Mouse (Mus musculus) heart, embryonic 10.5 days (tissue): ENCODE measurements around the gene 1700037H04Rik. TPM values are rescaled to one million over a fixed set of nuclear protein-coding genes. Genes with fewer than 3 reads are reported as not detected.

Experiments
- DNase-seq: peaks from one replicate; pipeline ENCODE4 v3.0.0-alpha.2; 2017; ENCODE audit warnings: low spot score
- H3K27ac ChIP-seq: fragments of 300-500 bp; sonication (generic); 2 replicates; pipeline ENCODE4 v1.5.1; 2016; ENCODE audit warnings: mild to moderate bottlenecking
- H3K27me3 ChIP-seq: fragments of 300-500 bp; sonication (generic); 2 replicates; pipeline ENCODE4 v1.6.1; 2016; ENCODE audit warnings: mild to moderate bottlenecking; ENCODE audit not compliant: poor library complexity, insufficient read depth, severe bottlenecking
- H3K36me3 ChIP-seq: fragments of 300-500 bp; sonication (generic); 2 replicates; pipeline ENCODE4 v1.6.1; 2016; ENCODE audit warnings: mild to moderate bottlenecking, moderate library complexity
- H3K4me1 ChIP-seq: fragments of 300-500 bp; sonication (generic); 2 replicates; pipeline ENCODE4 v1.6.1; 2016; ENCODE audit warnings: mild to moderate bottlenecking
- H3K4me3 ChIP-seq: fragments of 300-500 bp; sonication (generic); 2 replicates; pipeline ENCODE4 v1.5.1; 2016; ENCODE audit warnings: mild to moderate bottlenecking, moderate library complexity
- H3K9me3 ChIP-seq: fragments of 300-500 bp; sonication (generic); 2 replicates; pipeline ENCODE4 v1.6.1; 2016; ENCODE audit warnings: mild to moderate bottlenecking, moderate library complexity
- WGBS: fragments of 180-500 bp; shearing (Covaris S2); methylation state at CpG from one replicate; pipeline ENCODE4 v1.1.7; 2016; 5-methylcytosine and 5-hydroxymethylcytosine counted together
- polyA plus RNA-seq: library from polyadenylated mRNA; unstranded; fragments of >200 nt; fragmentation: Nextera tagmentation; extraction: Ambion mirVana; gene quantifications from 2 replicates; pipeline ENCODE4 v1.2.1, GENCODE M21; 2016

1700037H04Rik gene
- polyA plus RNA-seq, 1 experiment from 2014 or later, result 82.6 TPM

DNA sequence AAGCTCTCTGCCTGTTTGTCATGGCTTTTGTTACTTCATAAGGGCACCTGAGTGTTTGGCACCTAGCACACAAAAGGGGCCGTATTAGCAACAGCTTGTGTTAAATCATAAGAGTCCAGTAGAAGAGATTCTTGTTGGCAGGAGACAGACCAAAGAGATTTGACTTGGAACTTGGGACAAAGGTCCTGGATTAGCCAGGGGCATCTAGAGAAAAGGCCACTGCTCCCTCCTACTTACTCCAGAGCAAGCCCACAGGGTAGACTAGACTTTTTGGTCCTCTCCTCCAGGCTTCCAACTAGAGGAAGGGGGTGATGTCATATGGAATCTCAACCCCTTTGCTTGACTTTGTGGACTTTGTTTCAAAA, 16.0 kb upstream of the 1700037H04Rik start:
- peaks cover 14% of the 10 kb centered on the region for H3K36me3 ChIP-seq
- DNase-seq, result no peak
- H3K9me3 ChIP-seq, result no peaks in the 10 kb centered on the region
- no peak overlapping the region for H3K4me3 ChIP-seq
- peaks cover 33% of the 10 kb centered on the region for H3K27me3 ChIP-seq
- no peak overlapping the region for H3K27ac ChIP-seq
- H3K4me1 ChIP-seq, result peaks cover 51% of the 10 kb centered on the region
- 97% methylated on average over 1 of the region's 1 CpGs for WGBS

- H3K9me3 ChIP-seq, result no peaks in the 10 kb centered on the region
- H3K27me3 ChIP-seq, result peaks cover 39% of the 10 kb centered on the region
- no peak overlapping the region for H3K27ac ChIP-seq
- WGBS, result 72% methylated on average over 3 of the region's 3 CpGs
- peaks cover 14% of the 10 kb centered on the region for H3K36me3 ChIP-seq
- H3K4me1 ChIP-seq, result peaks cover 51% of the 10 kb centered on the region
- DNase-seq, result no peak
- no peak overlapping the region for H3K4me3 ChIP-seq
Measured at GRCm38 (mm10) chr2:131175286-131175944, 15.5 kb upstream of the 1700037H04Rik start.

- H3K4me3 ChIP-seq, result peak overlapping the region; percentile 59
- peak; percentile 88 for DNase-seq
- peaks cover 14% of the 10 kb centered on the region for H3K36me3 ChIP-seq
- H3K27ac ChIP-seq, result no peak overlapping the region
- H3K9me3 ChIP-seq, result no peaks in the 10 kb centered on the region
- peaks cover 51% of the 10 kb centered on the region for H3K4me1 ChIP-seq
- peaks cover 46% of the 10 kb centered on the region for H3K27me3 ChIP-seq
- 5% methylated on average over 11 of the region's 11 CpGs for whole genome bisulfite sequencing
Measured at GRCm38 (mm10) chr2:131174700-131175099, 14.8 kb upstream of the 1700037H04Rik start.

DNA sequence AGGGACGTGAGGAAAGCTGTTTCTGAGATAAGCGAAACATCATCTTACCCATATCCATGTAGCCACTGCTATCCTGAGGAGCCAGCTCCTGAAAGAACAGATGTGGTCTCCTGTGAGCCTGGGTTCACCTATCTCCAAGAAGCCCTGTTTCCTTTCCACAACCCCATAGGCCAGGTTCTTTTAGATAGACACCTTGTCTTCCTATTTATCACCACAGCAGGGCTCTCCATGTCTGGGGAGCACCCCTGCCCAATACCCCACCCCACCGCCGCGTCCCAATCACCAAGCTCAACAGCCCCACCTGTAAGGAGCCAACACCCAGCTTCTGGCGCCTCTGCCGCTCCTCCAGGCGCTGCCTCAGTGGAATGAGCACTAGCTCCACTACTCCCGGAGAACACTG, 12.4 kb upstream of the 1700037H04Rik start:
- H3K36me3 ChIP-seq, result peaks cover 5% of the 10 kb centered on the region
- peaks cover 57% of the 10 kb centered on the region for H3K27me3 ChIP-seq
- no peaks in the 10 kb centered on the region for H3K9me3 ChIP-seq
- H3K4me3 ChIP-seq, result no peak overlapping the region
- H3K4me1 ChIP-seq, result peaks cover 30% of the 10 kb centered on the region
- no peak overlapping the region for H3K27ac ChIP-seq
- DNase-seq, result no peak
- WGBS, result 25% methylated on average over 9 of the region's 9 CpGs

DNA sequence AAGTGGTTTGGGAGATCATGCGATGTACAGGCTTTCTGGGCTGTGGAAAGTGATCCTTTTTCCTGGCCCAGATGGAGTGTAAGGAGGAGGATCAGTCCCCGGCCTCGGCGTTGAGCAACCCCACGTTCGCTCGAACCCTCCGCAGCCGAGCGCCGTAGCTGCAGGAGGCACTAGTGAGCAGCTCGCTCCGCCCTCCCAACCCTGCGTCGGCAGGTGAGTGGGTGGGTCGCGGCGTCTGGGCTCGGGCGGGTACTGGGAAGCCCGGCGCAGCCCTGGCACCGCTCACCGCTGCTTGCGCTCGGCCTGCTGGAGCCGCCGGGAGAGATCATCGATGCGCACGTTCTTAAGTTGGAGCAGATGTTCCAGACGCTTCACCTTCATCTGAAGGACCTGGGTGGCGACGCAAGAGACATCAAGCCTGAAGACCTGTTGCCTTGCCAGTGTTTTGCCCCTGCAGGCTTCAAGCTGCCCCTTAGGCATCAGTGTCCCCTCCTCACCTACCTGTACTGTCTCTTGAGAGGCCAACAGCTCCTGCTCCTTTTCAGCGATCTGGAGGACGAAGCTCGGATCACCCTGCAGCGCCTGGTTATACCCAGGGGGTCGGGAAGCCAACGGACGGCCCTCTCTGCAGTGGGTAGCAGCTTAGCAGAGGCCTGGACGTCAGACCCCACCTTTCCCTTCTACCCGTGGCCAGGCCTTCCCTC, 11.7 kb upstream of the 1700037H04Rik start:
- Histone ChIP-seq H3K9me3 (no peaks in the 10 kb centered on the region), H3K4me3 (peak overlapping the region; percentile 55), H3K4me1 (peaks cover 22% of the 10 kb centered on the region), H3K27ac (no peak overlapping the region), H3K27me3 (peaks cover 57% of the 10 kb centered on the region), H3K36me3 (no peaks in the 10 kb centered on the region)
- no peak for DNase-seq
- WGBS, result 3% methylated on average over 43 of the region's 43 CpGs

DNA sequence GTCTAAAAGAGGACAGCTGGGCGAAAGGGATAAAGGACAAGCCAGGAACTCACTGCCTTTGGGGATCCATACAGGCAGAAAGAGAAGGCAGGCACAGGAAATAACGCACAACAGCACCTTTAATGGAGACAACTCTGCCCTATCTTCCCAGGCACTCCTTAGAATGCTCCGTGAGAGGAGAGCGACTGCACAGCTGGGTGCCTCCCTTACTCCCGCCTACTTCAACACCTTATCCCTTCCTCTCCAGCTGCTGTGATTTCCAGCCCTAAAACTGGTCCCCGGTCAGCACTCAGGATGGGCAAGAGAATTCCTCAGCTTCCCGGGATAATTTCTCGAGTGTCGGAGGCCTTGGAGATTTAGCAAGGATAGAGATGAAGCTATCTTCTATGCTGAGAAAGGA, 11.1 kb upstream of the 1700037H04Rik start:
- 9% methylated on average over 9 of the region's 9 CpGs for WGBS
- Histone ChIP-seq H3K27me3 (peaks cover 57% of the 10 kb centered on the region), H3K27ac (no peak overlapping the region)

DNA sequence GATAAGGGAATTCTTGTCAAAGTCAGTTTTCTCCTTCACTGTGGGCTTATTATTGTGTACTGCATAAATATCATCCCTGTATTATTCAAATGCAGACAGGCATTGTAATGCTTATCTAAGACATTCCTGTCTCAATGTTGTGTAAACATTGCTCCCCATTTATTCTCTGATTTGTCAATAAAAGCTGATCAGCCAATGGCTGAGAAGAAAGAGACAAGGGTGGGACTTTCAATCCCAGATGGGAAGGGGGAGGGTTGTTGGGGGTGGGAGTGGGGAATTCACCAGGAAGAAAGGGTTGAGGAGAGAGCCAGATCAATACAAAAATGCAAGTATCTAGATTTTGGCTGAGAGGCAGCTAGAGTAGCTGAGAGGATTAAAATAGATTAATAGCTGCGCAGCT, 9.0 kb upstream of the 1700037H04Rik start:
- Histone ChIP-seq H3K9me3 (no peaks in the 10 kb centered on the region), H3K4me1 (peaks cover 11% of the 10 kb centered on the region), H3K27me3 (peaks cover 54% of the 10 kb centered on the region), H3K27ac (no peak overlapping the region), H3K36me3 (no peaks in the 10 kb centered on the region), H3K4me3 (no peak overlapping the region)
- WGBS, result 70% methylated on average over 1 of the region's 1 CpGs
- no peak for DNase-seq

More for the DNA sequence above, 11.1 kb upstream of the 1700037H04Rik start:
- H3K9me3 ChIP-seq, result no peaks in the 10 kb centered on the region
- H3K4me1 ChIP-seq, result peaks cover 19% of the 10 kb centered on the region
- peak overlapping the region; percentile 55 for H3K4me3 ChIP-seq
- no peak for DNase-seq
- no peaks in the 10 kb centered on the region for H3K36me3 ChIP-seq

- Histone ChIP-seq H3K36me3 (no peaks in the 10 kb centered on the region), H3K4me1 (peaks cover 11% of the 10 kb centered on the region), H3K27ac (no peak overlapping the region), H3K4me3 (no peak overlapping the region), H3K9me3 (no peaks in the 10 kb centered on the region), H3K27me3 (peaks cover 45% of the 10 kb centered on the region)
- 79% methylated on average over 6 of the region's 6 CpGs for WGBS
- no peak for DNase-seq
Measured at GRCm38 (mm10) chr2:131167984-131168383, 8.1 kb upstream of the 1700037H04Rik start.

GRCm38 (mm10) chr2:131166172-131166571, 6.3 kb upstream of the 1700037H04Rik start:
- Histone ChIP-seq H3K4me1 (peaks cover 2% of the 10 kb centered on the region; the same call in 1 of the 2 replicates), H3K9me3 (no peaks in the 10 kb centered on the region), H3K36me3 (no peaks in the 10 kb centered on the region), H3K27me3 (peaks cover 26% of the 10 kb centered on the region), H3K27ac (no peak overlapping the region), H3K4me3 (no peak overlapping the region)
- no peak for DNase-seq
- WGBS, result 92% methylated on average over 2 of the region's 2 CpGs

- Histone ChIP-seq H3K27me3 (peaks cover 4% of the 10 kb centered on the region; the same call in 1 of the 2 replicates), H3K9me3 (no peaks in the 10 kb centered on the region), H3K27ac (no peak overlapping the region), H3K36me3 (no peaks in the 10 kb centered on the region), H3K4me3 (no peak overlapping the region), H3K4me1 (peaks cover 5% of the 10 kb centered on the region)
- DNase-seq, result no peak
- WGBS, result 62% methylated on average over 7 of the region's 7 CpGs
Measured at GRCm38 (mm10) chr2:131163924-131164323, 4.0 kb upstream of the 1700037H04Rik start.

DNA sequence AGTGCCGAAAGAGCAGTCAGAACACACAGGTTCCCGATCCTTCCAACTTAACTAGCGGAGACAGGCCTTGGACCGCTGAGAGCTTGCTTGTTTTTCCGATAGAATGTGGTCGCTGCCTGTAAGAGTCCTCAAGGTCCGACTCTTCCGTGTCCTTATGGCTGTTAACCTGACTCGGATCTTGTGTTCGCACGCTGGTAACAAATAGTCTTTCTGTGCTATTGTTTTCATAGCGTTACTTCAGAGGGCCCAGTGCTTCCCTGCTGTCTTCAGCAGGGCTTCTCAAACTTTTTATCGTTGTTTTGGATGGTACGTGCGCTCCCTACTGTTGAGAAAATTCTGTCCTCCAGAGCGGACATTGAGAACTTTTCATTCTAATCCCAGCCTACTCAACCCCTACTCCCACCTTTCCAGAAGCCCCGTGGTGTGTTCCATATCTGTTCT, 810 bp upstream of the 1700037H04Rik start:
- WGBS, result under 1% methylated on average over 17 of the region's 17 CpGs
- no peak for DNase-seq
- peaks cover 37% of the 10 kb centered on the region for H3K4me1 ChIP-seq

GRCm38 (mm10) chr2:131159491-131159910, 380 bp downstream of the 1700037H04Rik start:
- under 1% methylated on average over 18 of the region's 18 CpGs for WGBS
- H3K4me1 ChIP-seq, result peaks cover 37% of the 10 kb centered on the region
- H3K9me3 ChIP-seq, result no peaks in the 10 kb centered on the region
- no peaks in the 10 kb centered on the region for H3K27me3 ChIP-seq
- H3K27ac ChIP-seq, result peak overlapping the region; percentile 93
- DNase-seq, result peak; percentile 93
- H3K36me3 ChIP-seq, result 0 out of 2 replicates have a peak, but pooled peaks cover 10% of the 10 kb centered on the region
- H3K4me3 ChIP-seq, result peak overlapping the region; percentile 73

More for the DNA sequence above, 810 bp upstream of the 1700037H04Rik start:
- Histone ChIP-seq H3K27me3 (no peaks in the 10 kb centered on the region), H3K4me3 (peak overlapping the region; percentile 73), H3K9me3 (no peaks in the 10 kb centered on the region), H3K27ac (peak overlapping the region; percentile 93), H3K36me3 (no peaks in the 10 kb centered on the region)

GRCm38 (mm10) chr2:131156987-131157386, 2.9 kb downstream of the 1700037H04Rik start:
- Histone ChIP-seq H3K4me1 (peaks cover 48% of the 10 kb centered on the region), H3K27me3 (no peaks in the 10 kb centered on the region), H3K36me3 (peaks cover 25% of the 10 kb centered on the region), H3K9me3 (no peaks in the 10 kb centered on the region), H3K27ac (peak overlapping the region; percentile 56; the same call in 1 of the 2 replicates), H3K4me3 (0 out of 2 replicates have a peak overlapping the region, but pooled peaks have one; percentile 3)
- WGBS, result 89% methylated on average over 7 of the region's 7 CpGs
- DNase-seq, result no peak
